Mouse (Mus musculus) frontal cortex, postnatal 36 days (tissue): Measurements from ENCODE around the gene Olfr961.

Experiments used
- DNase-seq, 2 experiments: peaks; one replicate each; pipeline ENCODE4 v3.0.0; 2022; ENCODE audit warnings: low spot score in 2 of 2

Gene Olfr961

GRCm38 (mm10) chr9:39644785-39645184 lies at the start of gene Olfr961:
Gene Olfr961, plus strand, starts transcription at chr9:39645085.
- no peak for DNase-seq

- peak; percentile 25 to 27 for DNase-seq
Observed at GRCm38 (mm10) chr9:39602536-39603332, 42.2 kb upstream of the Olfr961 start.

GRCm38 (mm10) chr9:39603333-39603845 lies 41.5 kb upstream of the Olfr961 start:
- no peak for DNase-seq

- peak; percentile 4 to 8 for DNase-seq
Observed at GRCm38 (mm10) chr9:39603999-39604453, 40.9 kb upstream of the Olfr961 start, which contains the start of gene AW551984. Gene AW551984, minus strand, starts transcription at chr9:39604403.

GRCm38 (mm10) chr9:39608497-39608896 lies 36.4 kb upstream of the Olfr961 start:
- DNase-seq: no peak

GRCm38 (mm10) chr9:39610355-39610754 lies 34.5 kb upstream of the Olfr961 start, which contains the start of gene Olfr148:
Gene Olfr148, plus strand, starts transcription at chr9:39610655.
- DNase-seq: no peak

- DNase-seq: peak; percentile 9 to 31
Observed at GRCm38 (mm10) chr9:39611953-39612352, 32.9 kb upstream of the Olfr961 start.

GRCm38 (mm10) chr9:39621073-39621472 lies 23.8 kb upstream of the Olfr961 start, which contains the start of gene Olfr960:
Gene Olfr960, plus strand, starts transcription at chr9:39621373.
- no peak for DNase-seq

- no peak for DNase-seq
Observed at GRCm38 (mm10) chr9:39623783-39624182, 21.1 kb upstream of the Olfr961 start.

- no peak for DNase-seq
Observed at GRCm38 (mm10) chr9:39624711-39625110, 20.2 kb upstream of the Olfr961 start.

GRCm38 (mm10) chr9:39629069-39629468 lies 15.8 kb upstream of the Olfr961 start:
- DNase-seq: no peak

GRCm38 (mm10) chr9:39633913-39634594 lies 10.8 kb upstream of the Olfr961 start:
- peak in 1 of 2 experiments; percentile 12 for DNase-seq

- no peak for DNase-seq
Observed at GRCm38 (mm10) chr9:39647382-39647781, 2.5 kb downstream of the Olfr961 start.

- DNase-seq: no peak
Observed at GRCm38 (mm10) chr9:39654756-39655396, 10.0 kb downstream of the Olfr961 start.

GRCm38 (mm10) chr9:39666905-39667304 lies 22.0 kb downstream of the Olfr961 start, which contains the start of gene Olfr963:
Gene Olfr963, plus strand, starts transcription at chr9:39667205.
- DNase-seq: no peak

GRCm38 (mm10) chr9:39669723-39670122 lies 24.8 kb downstream of the Olfr961 start:
- no peak for DNase-seq

- DNase-seq: no peak
Observed at GRCm38 (mm10) chr9:39674820-39675219, 29.9 kb downstream of the Olfr961 start.

GRCm38 (mm10) chr9:39678557-39678956 lies 33.7 kb downstream of the Olfr961 start:
- DNase-seq: no peak

GRCm38 (mm10) chr9:39679280-39679679 lies 34.4 kb downstream of the Olfr961 start:
- no peak for DNase-seq
